Mouse (Mus musculus): ENCODE measurements at regions not wholly inside any gene's neighbourhood (a gene's known extent, or its start where the extent isn't known, plus 50 kb on each side); places are given as distances from the start of the nearest gene placed in this dataset.
"Not testable (repeated sequence)": the region's sequence is repeated elsewhere in the genome, so short reads cannot be mapped to it uniquely, and the experiment has no call there.

DNA sequence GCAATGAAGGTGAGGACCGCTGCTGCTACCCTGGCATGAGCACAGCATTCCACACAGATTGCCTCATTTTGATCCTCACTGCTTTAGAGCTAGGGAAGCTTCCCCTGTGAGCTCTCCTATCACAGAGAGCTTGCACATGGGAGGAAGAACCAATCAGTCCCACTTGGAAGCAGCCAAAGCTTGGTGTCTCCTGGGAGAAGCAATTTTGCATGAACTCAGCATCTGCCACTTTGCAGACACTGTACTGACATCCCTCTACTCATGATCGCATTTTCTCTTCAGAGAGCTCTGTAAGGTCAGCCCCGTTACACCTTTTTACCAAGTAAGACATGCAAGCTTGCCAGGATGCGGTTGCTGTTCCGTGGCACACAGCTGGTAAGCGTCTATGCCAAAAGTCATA lies 455.9 kb upstream of the Sall1 start:
- Histone ChIP-seq H3K4me1 (ENCODE audit: control insufficient read depth, insufficient read depth, low read length) (no peaks in the 10 kb centered on the region), H3K4me3 (ENCODE audit: insufficient read depth, low read length) (no peak overlapping the region), H3K27ac (ENCODE audit: insufficient read depth, low read depth, low read length) (no peak overlapping the region)
- TF ChIP-seq POLR2A (IDR thresholded peaks at IDR 0.05; ENCODE audit: borderline replicate concordance, low read depth, low read length) (no peak), CTCF (IDR thresholded peaks at IDR 0.05; ENCODE audit: low read depth, low read length) (no peak)

- Histone ChIP-seq H3K27ac (ENCODE audit: insufficient read depth, low read depth, low read length) (no peak overlapping the region), H3K4me1 (ENCODE audit: control insufficient read depth, insufficient read depth, low read length) (no peaks in the 10 kb centered on the region), H3K4me3 (ENCODE audit: insufficient read depth, low read length) (no peak overlapping the region)
- TF ChIP-seq CTCF (IDR thresholded peaks at IDR 0.05; ENCODE audit: low read depth, low read length), result no peak
- no peak for TF ChIP-seq POLR2A (IDR thresholded peaks at IDR 0.05; ENCODE audit: borderline replicate concordance, low read depth, low read length)
Measured at GRCm38 (mm10) chr8:89498088-89498695, 454.2 kb upstream of the Sall1 start.

DNA sequence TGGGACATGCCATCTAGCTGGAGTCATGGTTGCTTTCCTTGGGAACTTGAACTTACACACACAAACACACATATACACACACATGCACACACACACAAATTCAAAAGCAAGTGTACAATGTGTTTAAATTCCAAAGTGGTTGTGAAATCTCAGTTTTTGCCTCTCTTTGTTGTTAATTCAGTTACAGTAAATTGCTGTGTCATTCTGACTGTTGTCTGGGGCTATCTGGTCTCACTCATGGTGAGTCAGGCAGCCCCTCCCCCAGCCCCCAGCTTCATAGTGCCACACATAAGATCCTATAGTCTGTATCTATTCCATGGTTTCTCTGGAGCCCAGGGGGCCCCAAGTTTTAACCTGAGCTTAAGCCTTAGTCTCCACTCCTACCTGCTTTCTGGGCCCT lies 448.4 kb upstream of the Sall1 start:
- no peak overlapping the region for H3K27ac ChIP-seq (ENCODE audit: insufficient read depth, low read depth, low read length)
- no peak for TF ChIP-seq CTCF (IDR thresholded peaks at IDR 0.05; ENCODE audit: low read depth, low read length)
- TF ChIP-seq POLR2A (IDR thresholded peaks at IDR 0.05; ENCODE audit: borderline replicate concordance, low read depth, low read length), result no peak
- no peaks in the 10 kb centered on the region for H3K4me1 ChIP-seq (ENCODE audit: control insufficient read depth, insufficient read depth, low read length)
- no peak overlapping the region for H3K4me3 ChIP-seq (ENCODE audit: insufficient read depth, low read length)

DNA sequence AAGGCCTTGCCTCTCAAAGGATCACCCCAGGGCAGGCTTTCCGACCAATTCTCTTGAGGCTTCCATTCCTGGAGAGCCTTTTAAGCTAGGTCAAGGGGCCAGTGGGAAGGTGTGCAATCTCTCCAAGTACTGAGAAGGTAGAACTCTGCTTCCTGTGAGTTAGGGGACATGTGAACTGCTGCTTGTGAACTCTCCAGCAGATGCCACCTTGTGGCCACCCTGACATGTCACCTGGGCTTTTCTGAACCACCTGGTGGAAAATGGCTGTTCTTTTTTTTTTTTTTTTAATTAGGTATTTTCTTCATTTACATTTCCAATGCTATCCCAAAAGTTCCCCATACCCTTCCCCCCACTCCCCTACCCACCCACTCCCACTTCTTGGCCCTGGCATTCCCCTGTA lies 438.5 kb upstream of the Sall1 start:
- H3K4me1 ChIP-seq (ENCODE audit: control insufficient read depth, insufficient read depth, low read length); H3K27ac ChIP-seq (ENCODE audit: insufficient read depth, low read depth, low read length); H3K4me3 ChIP-seq (ENCODE audit: insufficient read depth, low read length): not testable (repeated sequence)

- Histone ChIP-seq H3K27ac (ENCODE audit: insufficient read depth, low read depth, low read length) (no peak overlapping the region), H3K4me1 (ENCODE audit: control insufficient read depth, insufficient read depth, low read length) (no peaks in the 10 kb centered on the region), H3K4me3 (ENCODE audit: insufficient read depth, low read length) (no peak overlapping the region)
- TF ChIP-seq CTCF (IDR thresholded peaks at IDR 0.05; ENCODE audit: low read depth, low read length) (no peak), POLR2A (IDR thresholded peaks at IDR 0.05; ENCODE audit: borderline replicate concordance, low read depth, low read length) (no peak)
Measured at GRCm38 (mm10) chr8:89476930-89477329, 433.0 kb upstream of the Sall1 start.

DNA sequence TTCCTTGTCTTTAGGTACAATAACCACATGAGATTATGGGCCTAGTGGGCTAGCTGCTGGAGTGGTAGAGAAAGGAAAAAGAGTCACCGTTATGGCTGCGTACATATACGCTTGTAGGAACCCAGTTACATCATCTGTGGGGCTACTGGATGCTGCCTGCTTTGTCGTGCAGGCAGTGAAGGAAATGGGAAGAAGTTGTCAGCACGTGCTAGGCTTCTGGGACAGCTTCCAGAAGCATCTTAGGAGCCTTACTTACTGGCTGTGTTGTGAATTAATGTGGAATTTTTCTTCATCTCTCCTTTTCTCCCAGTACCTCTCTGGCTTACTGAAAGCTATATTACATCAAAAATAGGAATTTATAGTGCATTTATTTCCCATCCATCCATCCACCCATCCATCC lies 427.2 kb upstream of the Sall1 start:
- TF ChIP-seq POLR2A (IDR thresholded peaks at IDR 0.05; ENCODE audit: borderline replicate concordance, low read depth, low read length) (no peak), CTCF (IDR thresholded peaks at IDR 0.05; ENCODE audit: low read depth, low read length) (no peak)
- Histone ChIP-seq H3K27ac (ENCODE audit: insufficient read depth, low read depth, low read length) (no peak overlapping the region), H3K4me3 (ENCODE audit: insufficient read depth, low read length) (no peak overlapping the region), H3K4me1 (ENCODE audit: control insufficient read depth, insufficient read depth, low read length) (no peaks in the 10 kb centered on the region)

- TF ChIP-seq POLR2A (IDR thresholded peaks at IDR 0.05; ENCODE audit: borderline replicate concordance, low read depth, low read length) (no peak), CTCF (IDR thresholded peaks at IDR 0.05; ENCODE audit: low read depth, low read length) (no peak)
- no peak overlapping the region for H3K4me3 ChIP-seq (ENCODE audit: insufficient read depth, low read length)
Measured at GRCm38 (mm10) chr8:89468782-89469220, 424.8 kb upstream of the Sall1 start.

DNA sequence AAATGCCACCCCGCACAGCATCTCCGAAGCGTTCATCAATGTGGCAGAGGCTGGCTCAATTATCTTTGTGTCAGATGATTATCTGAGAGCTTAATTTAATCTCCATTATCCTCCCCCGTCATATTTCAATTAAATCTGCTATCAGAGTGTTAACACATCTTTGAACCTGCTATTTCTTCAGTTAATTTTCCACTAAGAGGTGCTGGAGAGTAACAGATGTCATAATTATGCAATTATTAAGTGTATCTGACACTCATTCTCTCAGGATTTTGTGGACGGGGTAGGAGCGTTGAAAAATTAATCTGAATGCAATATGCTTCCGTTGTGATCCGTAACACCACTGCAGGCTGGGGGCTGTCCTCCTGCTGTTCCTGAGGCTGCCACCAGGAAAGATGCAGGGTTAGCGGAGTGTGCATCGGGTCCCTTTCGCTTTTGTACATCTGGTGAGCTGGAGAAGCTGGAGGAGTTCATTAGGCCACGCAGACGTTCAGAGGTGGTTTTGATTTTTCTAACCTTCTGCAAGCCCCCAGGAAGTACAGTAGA lies 421.3 kb upstream of the Sall1 start:
- no peaks in the 10 kb centered on the region for H3K4me1 ChIP-seq (ENCODE audit: control insufficient read depth, insufficient read depth, low read length)
- H3K4me3 ChIP-seq (ENCODE audit: insufficient read depth, low read length), result no peak overlapping the region
- H3K27ac ChIP-seq (ENCODE audit: insufficient read depth, low read depth, low read length), result no peak overlapping the region
- no peak for TF ChIP-seq CTCF (IDR thresholded peaks at IDR 0.05; ENCODE audit: low read depth, low read length)
- no peak for TF ChIP-seq POLR2A (IDR thresholded peaks at IDR 0.05; ENCODE audit: borderline replicate concordance, low read depth, low read length)

More at GRCm38 (mm10) chr8:89468782-89469220, 424.8 kb upstream of the Sall1 start:
- Histone ChIP-seq H3K27ac (ENCODE audit: insufficient read depth, low read depth, low read length) (no peak overlapping the region), H3K4me1 (ENCODE audit: control insufficient read depth, insufficient read depth, low read length) (no peaks in the 10 kb centered on the region)

GRCm38 (mm10) chr8:89456517-89456916 lies 412.6 kb upstream of the Sall1 start:
- H3K4me3 ChIP-seq (ENCODE audit: insufficient read depth, low read length), result no peak overlapping the region
- TF ChIP-seq CTCF (IDR thresholded peaks at IDR 0.05; ENCODE audit: low read depth, low read length), result no peak
- TF ChIP-seq POLR2A (IDR thresholded peaks at IDR 0.05; ENCODE audit: borderline replicate concordance, low read depth, low read length), result no peak
- no peak overlapping the region for H3K27ac ChIP-seq (ENCODE audit: insufficient read depth, low read depth, low read length)
- no peaks in the 10 kb centered on the region for H3K4me1 ChIP-seq (ENCODE audit: control insufficient read depth, insufficient read depth, low read length)

GRCm38 (mm10) chr8:89455731-89456130 lies 411.8 kb upstream of the Sall1 start:
- Histone ChIP-seq H3K4me3 (ENCODE audit: insufficient read depth, low read length) (no peak overlapping the region), H3K4me1 (ENCODE audit: control insufficient read depth, insufficient read depth, low read length) (no peaks in the 10 kb centered on the region), H3K27ac (ENCODE audit: insufficient read depth, low read depth, low read length) (no peak overlapping the region)
- TF ChIP-seq CTCF (IDR thresholded peaks at IDR 0.05; ENCODE audit: low read depth, low read length) (no peak), POLR2A (IDR thresholded peaks at IDR 0.05; ENCODE audit: borderline replicate concordance, low read depth, low read length) (no peak)
